Mouse (Mus musculus): Measurements from ENCODE around the gene A830031A19Rik. TPM values are rescaled to one million over a fixed set of nuclear protein-coding genes. Genes with fewer than 3 reads are reported as not detected.

The A830031A19Rik gene
- not detected for total RNA-seq (2021)

GRCm38 (mm10) chr11:24074634-24075104 is at the start of gene A830031A19Rik:
Gene A830031A19Rik, minus strand, starts transcription at chr11:24075054.
- DNase-seq: no peak

DNA sequence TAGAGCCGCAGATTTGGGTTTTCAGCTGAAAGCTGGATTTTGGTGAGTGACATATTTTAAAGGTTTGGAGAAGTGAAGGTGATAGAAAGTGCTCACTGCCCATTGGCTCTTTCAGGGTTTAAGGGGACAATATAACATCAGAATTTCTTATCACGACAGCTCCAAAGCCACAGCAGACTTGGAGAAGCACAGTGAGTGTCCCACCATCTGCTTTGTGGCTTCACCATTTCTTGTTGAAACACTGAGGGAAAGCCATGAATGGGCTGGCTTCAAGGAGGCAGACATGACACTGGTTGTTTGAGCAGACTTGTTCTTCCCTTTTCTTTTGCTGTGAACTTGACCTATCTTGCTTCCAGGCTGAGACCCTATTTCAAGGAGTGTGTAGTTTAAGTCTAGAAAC is 49.1 kb upstream of the A830031A19Rik start:
- no peak for DNase-seq

- DNase-seq: no peak
Measured at GRCm38 (mm10) chr11:24122899-24123298, 48.0 kb upstream of the A830031A19Rik start.

GRCm38 (mm10) chr11:24121136-24121535 is 46.3 kb upstream of the A830031A19Rik start:
- no peak for DNase-seq

- no peak for DNase-seq
Measured at GRCm38 (mm10) chr11:24116582-24117318, 41.9 kb upstream of the A830031A19Rik start.

GRCm38 (mm10) chr11:24116041-24116440 is 41.2 kb upstream of the A830031A19Rik start:
- DNase-seq: no peak

- DNase-seq: peak; percentile 46
Measured at GRCm38 (mm10) chr11:24115017-24115752, 40.3 kb upstream of the A830031A19Rik start.

GRCm38 (mm10) chr11:24111720-24112119 is 36.9 kb upstream of the A830031A19Rik start:
- DNase-seq: no peak

DNA sequence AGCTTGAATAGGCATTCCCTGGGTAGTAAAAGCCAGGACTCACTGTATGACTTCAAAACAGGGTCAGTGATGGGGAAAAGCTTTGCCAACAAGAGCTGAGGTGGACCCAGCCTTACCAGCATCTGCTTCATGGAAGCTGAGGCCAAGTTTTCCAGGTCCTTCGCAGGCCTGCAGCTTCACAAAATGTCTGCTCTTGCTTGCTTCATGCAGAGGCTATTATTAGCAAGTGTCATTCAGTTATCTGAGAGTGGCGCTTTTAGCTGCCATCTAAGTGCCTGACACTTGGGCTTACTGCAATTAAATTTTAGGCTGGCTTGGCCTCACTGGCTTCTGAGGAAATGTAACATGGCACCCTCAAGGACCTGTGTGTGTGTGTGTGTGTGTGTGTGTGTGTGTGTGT is 35.3 kb upstream of the A830031A19Rik start:
- no peak for DNase-seq

- DNase-seq: no peak
Measured at GRCm38 (mm10) chr11:24109388-24109787, 34.5 kb upstream of the A830031A19Rik start.

DNA sequence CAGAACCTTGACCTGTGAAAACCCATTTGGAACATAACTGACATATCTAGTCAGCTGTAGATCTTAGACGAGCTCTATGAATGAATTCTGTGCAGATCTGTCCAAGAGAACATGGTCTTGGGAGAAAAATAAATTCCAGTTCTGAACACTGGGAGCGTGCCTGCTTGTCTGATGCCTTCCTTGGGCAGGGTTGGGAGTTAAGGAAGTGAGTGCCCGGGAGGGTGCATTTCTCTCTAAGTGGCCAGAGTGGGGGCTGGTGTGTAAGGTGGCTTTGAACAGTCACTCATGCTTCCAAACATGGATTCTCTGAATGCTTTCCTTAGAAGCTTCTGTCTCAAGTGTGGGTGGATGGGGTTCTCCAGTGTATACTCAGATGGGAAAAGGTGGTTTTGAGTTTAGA is 34.1 kb upstream of the A830031A19Rik start:
- DNase-seq: no peak

GRCm38 (mm10) chr11:24107414-24107813 is 32.6 kb upstream of the A830031A19Rik start:
- DNase-seq: no peak

GRCm38 (mm10) chr11:24103128-24103742 is 28.4 kb upstream of the A830031A19Rik start:
- DNase-seq: no peak

- DNase-seq: no peak
Measured at GRCm38 (mm10) chr11:24102372-24102771, 27.5 kb upstream of the A830031A19Rik start.

- no peak for DNase-seq
Measured at GRCm38 (mm10) chr11:24101625-24102024, 26.8 kb upstream of the A830031A19Rik start.

DNA sequence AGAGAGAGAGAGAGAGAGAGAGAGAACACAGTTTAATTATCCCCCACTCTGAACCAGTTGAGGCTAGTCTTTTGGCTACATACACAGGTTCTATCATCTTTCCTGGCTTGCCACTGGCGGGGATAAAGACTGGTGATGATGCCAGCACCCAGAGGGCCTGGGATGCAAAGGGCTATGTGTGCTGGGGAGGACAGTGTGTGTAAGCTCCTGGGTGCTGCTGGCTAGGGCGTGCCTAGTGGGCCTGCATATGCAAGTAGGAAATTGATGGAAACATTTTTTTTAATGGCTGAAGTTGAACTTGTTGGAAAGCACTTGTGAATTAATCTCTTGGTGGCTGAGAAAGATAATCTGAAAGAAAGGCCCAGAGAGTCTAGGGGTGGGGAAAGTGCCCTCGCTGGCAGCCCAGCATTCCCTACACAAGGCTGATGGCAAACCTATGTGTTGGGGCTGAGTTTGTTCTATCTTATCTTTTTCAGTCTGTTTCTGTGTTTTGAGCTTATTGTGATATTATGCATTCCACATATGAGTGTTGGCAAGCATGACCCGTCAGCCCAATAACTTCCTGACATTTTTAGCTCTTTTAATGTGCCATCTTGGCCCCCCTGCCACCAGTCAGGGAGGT is 25.7 kb upstream of the A830031A19Rik start:
- no peak for DNase-seq

DNA sequence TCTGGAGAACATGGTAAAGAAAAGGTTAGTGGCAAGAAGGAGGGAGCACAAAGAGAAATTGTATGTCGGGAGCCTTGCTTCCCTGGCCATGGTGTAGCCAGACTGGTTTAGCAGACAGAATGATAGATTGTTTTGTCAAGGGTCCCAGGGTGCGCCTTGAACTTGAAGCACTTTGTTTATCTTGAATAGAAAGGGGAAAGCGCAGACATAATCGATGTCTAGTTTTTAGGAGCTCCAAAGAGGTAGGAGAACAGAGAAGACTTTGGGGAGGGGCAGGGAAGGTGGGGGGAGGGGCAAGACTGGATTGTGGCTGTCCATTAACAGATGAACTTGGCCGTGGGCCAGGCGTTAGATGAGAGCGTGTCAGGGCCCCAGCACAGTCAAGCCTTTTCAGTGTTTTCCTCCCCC is 25.0 kb upstream of the A830031A19Rik start:
- DNase-seq: peak; percentile 46

DNA sequence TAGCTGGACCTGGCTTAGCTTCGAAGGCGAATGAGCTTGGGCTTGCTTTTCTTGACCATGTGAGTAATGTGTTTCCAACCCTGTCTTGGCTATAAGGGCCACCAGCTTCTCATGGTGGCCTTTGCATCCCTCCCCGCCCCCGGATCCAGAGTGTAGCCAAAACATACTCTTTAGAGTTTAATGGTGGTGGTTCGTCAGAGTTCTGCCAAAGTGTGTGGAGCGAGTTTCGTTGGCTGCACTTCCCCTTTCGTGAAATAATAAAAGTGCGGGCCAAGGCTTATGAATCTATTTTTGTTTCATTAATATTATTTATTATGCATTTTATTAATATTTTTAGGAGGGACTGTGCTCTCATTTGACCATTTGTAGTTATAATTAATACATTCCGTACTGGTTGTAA is 24.4 kb upstream of the A830031A19Rik start:
- no peak for DNase-seq

- DNase-seq: no peak
Measured at GRCm38 (mm10) chr11:24098662-24099061, 23.8 kb upstream of the A830031A19Rik start.

- DNase-seq: no peak
Measured at GRCm38 (mm10) chr11:24098069-24098468, 23.2 kb upstream of the A830031A19Rik start.

GRCm38 (mm10) chr11:24097026-24097425 is 22.2 kb upstream of the A830031A19Rik start:
- no peak for DNase-seq

GRCm38 (mm10) chr11:24096483-24096882 is 21.6 kb upstream of the A830031A19Rik start:
- no peak for DNase-seq

Measured in heart, postnatal 4 days (tissue).